ENCODE assay signal across 18 mouse cellular contexts in the genomic region with DNA sequence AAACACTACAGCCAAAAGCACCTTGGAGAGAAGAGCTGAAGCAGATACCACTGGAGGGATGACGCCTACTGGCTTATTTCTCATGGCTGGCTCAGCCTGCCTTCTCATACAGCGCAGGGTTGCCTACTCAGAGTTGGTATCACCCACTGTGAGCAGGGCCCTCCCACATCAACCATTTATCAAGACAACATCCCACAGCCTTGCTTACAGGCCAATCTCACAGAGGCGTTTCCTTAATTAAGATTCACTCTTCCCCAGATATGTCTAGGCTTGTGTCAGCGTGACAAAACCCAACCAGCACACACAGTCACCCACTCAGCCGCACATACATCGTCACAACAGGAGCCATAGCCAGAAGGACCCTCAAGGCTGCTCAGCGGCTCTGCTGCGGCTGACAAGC.
DNase-seq lines count a peak whose midpoint lies in the region; ATAC-seq lines count a peak whose summit lies in the region.
"Had no signal": no experiment of that assay in that cellular context is flagged by ENCODE, and none has a peak within 500 bp of the region (broad histone marks: within the 10 kb centered on the region; RNA-seq: fewer than 3 reads in every experiment).

No protein-coding gene starts in this region.

- no peak for DNase-seq in frontal cortex, postnatal 14 days (ENCODE audit: low spot score in 2 of 2)
- DNase-seq in left cerebral cortex, adult 18-20 months (ENCODE audit: low spot score in 2 of 2) = peak; percentile 31 to 53
- no peak for DNase-seq in left cerebral cortex, postnatal 10 days (ENCODE audit: extremely low spot score in 1 of 2, low spot score in 2 of 2)
- peak; percentile 63 for DNase-seq in right cerebral cortex, adult 18-20 months
- DNase-seq in right cerebral cortex, postnatal 4 days = no peak
- DNase-seq in adrenal gland, postnatal 25 days = no peak
- DNase-seq: adrenal gland, adult 8-10 months; B cell, adult 2 months; cerebellum, adult 18-20 months; cerebellum, adult 9-11 months; cerebellum, postnatal 36 days; gastrocnemius, postnatal 14 days; heart, adult 2 months; heart, postnatal 36 days had no signal

- peak; percentile 80 for ATAC-seq in frontal cortex, adult (ENCODE audit: low TSS enrichment)
- peak; percentile 66 for ATAC-seq in megakaryocyte progenitor cell, adult 5-6 weeks (replicated peaks; ENCODE audit: poor library complexity)
- ATAC-seq: CD4-positive, CD25-positive, alpha-beta regulatory T cell, adult 4 months; forebrain, embryonic 16.5 days had no signal

- intact Hi-C loops in left cerebral cortex, postnatal 10 days (cut with DNase I) = no loop called here

Comparison
In these comparisons a context has a peak if more than half of its experiments do, and no peak if none do; other contexts are left out.
1. DNase-seq: peak in left cerebral cortex, adult 18-20 months (2 of 2) and right cerebral cortex, adult 18-20 months (single experiment); none in frontal cortex, postnatal 14 days (0 of 2), left cerebral cortex, postnatal 10 days (0 of 2), right cerebral cortex, postnatal 4 days (single experiment) and adrenal gland, postnatal 25 days (single experiment).